Mouse (Mus musculus) midbrain, embryonic 10.5 days (tissue): ENCODE measurements around the gene Hacd4. TPM values are rescaled to one million over a fixed set of nuclear protein-coding genes. Genes with fewer than 3 reads are reported as not detected.

ENCODE experiments used
- DNase-seq: peaks from one replicate; pipeline ENCODE4 v3.0.0-alpha.2; 2017; ENCODE audit warnings: low spot score
- H3K27ac ChIP-seq: fragments of 300-500 bp; sonication (generic); replicated peaks from 2 replicates; pipeline ENCODE4 v1.5.1; 2016; ENCODE audit warnings: mild to moderate bottlenecking
- H3K27me3 ChIP-seq: fragments of 300-500 bp; sonication (generic); 2 replicates; pipeline ENCODE4 v1.6.1; 2016; ENCODE audit warnings: low read depth, mild to moderate bottlenecking; ENCODE audit not compliant: poor library complexity, severe bottlenecking
- H3K36me3 ChIP-seq: fragments of 300-500 bp; sonication (generic); 2 replicates; pipeline ENCODE4 v1.6.1; 2016; ENCODE audit warnings: mild to moderate bottlenecking, moderate library complexity
- H3K4me1 ChIP-seq: fragments of 300-500 bp; sonication (generic); 2 replicates; pipeline ENCODE4 v1.6.1; 2016
- H3K4me3 ChIP-seq: fragments of 300-500 bp; sonication (generic); 2 replicates; pipeline ENCODE4 v1.5.1; 2016; ENCODE audit warnings: mild to moderate bottlenecking, moderate library complexity
- H3K9me3 ChIP-seq: fragments of 300-500 bp; sonication (generic); replicated peaks from 2 replicates; pipeline ENCODE4 v1.6.1; 2016; ENCODE audit warnings: mild to moderate bottlenecking
- WGBS: fragments of 180-500 bp; shearing (Covaris S2); methylation state at CpG from one replicate; pipeline ENCODE4 v1.1.7; 2016; 5-methylcytosine and 5-hydroxymethylcytosine counted together
- polyA plus RNA-seq: library from polyadenylated mRNA; unstranded; fragments of >200 nt; fragmentation: Nextera tagmentation; extraction: Ambion mirVana; gene quantifications from 2 replicates; pipeline ENCODE4 v1.2.1, GENCODE M21; 2016

The Hacd4 gene
- polyA plus RNA-seq, 1 experiment from 2014 or later = 3.7 TPM

DNA sequence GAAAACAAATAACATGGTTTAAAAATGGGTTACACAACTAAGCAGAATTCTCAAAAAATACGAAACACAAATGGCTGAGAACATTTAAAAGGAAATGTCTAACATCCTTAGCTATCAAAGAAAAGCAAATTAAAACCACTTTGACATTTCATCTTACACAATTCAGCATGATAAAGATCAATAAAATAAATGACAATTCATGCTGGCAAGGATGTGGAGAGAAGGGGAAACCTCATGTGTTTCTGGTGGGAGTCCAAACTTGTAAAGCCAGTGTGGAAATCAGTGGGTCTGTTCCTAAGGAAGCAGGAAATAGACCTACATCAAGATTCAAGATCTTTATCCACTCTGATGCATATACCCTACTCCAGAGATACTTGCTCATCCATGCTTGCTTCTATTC lies 19.4 kb upstream of the Hacd4 start:
- WGBS = 89% methylated on average over 1 of the region's 1 CpGs
- Histone ChIP-seq H3K4me1 (no peaks in the 10 kb centered on the region), H3K4me3 (no peak overlapping the region), H3K27ac (no peak overlapping the region), H3K36me3 (no peaks in the 10 kb centered on the region), H3K9me3 (no peaks in the 10 kb centered on the region), H3K27me3 (no peaks in the 10 kb centered on the region)
- no peak for DNase-seq

DNA sequence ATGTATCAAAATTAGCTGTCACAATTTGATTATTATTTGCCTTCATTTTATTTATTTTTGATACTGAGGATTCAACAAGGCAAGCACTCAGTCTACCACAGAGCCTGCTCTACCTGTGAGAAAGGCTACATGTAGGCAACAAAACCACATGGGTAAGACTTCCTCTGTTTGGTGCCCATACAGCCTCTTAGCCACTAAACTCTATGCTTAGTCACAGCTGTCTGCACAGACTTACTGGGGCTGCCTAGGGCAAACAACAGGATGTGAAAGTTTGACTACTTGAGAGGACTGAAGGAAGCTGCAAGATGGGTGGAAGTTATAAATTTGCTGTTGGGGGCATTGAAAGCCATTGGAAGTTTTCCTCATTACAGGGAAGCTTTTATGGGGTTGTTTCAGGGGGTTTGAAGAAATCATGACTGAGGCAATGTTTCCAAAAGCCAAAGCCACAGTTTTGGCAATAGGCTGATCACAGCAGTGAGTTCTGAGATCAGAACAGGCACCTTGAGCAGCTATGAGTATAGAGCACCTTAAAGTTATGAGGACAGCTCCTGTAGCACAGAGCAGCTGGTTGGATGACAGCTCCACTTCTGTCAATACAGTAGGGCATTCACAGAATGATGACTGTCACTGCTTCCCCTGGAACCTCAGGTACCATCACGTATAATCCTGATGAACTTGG lies 11.5 kb upstream of the Hacd4 start:
- WGBS = 94% methylated on average over 1 of the region's 1 CpGs
- H3K27ac ChIP-seq = no peak overlapping the region
- no peaks in the 10 kb centered on the region for H3K36me3 ChIP-seq
- no peak overlapping the region for H3K4me3 ChIP-seq
- no peak for DNase-seq
- no peaks in the 10 kb centered on the region for H3K27me3 ChIP-seq
- no peaks in the 10 kb centered on the region for H3K4me1 ChIP-seq
- no peaks in the 10 kb centered on the region for H3K9me3 ChIP-seq

DNA sequence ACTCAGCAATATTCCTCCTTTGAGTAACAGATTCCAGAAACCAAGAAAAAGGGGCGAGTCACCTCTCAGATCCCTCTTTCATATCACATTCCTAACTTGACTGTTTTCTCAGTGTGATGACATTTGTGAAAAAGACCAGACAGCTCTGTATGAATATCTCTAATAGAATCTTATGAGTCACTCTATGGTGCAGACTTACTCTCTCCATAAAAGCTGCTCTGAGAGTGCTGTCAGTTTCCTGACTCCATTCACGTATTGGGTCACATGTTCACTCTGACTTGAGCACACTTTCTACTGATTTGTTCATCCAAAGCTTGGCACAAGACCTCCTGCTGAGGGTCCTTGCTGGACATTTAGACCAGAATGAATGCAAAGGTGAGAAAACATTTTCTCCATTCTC lies 10.2 kb upstream of the Hacd4 start:
- Histone ChIP-seq H3K36me3 (no peaks in the 10 kb centered on the region), H3K27me3 (no peaks in the 10 kb centered on the region), H3K9me3 (no peaks in the 10 kb centered on the region), H3K4me1 (no peaks in the 10 kb centered on the region), H3K27ac (no peak overlapping the region), H3K4me3 (no peak overlapping the region)
- DNase-seq = no peak
- WGBS = 82% methylated on average over 2 of the region's 2 CpGs

DNA sequence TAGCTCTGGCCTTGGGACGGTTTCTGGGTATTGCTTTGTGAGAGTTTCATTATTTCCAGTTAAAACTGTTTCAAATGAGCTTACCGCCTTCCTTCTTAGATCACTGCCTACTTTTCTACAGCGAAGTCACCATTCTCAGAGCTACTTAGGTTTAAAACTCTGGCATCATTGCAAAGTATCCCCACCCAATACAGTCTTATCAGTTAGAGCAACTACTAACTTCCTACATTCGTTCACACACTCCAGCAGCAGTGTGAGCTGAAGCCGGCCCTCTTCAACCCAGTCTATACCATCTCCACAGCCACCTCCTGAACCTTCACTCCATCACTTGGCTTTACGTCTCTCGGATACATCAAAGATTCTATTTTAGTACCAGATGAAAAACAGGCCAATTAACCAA lies 2.1 kb upstream of the Hacd4 start:
- Histone ChIP-seq H3K36me3 (no peaks in the 10 kb centered on the region), H3K27ac (no peak overlapping the region), H3K4me3 (no peak overlapping the region), H3K9me3 (no peaks in the 10 kb centered on the region), H3K27me3 (peaks cover 6% of the 10 kb centered on the region; the same call in 1 of the 2 replicates), H3K4me1 (peaks cover 22% of the 10 kb centered on the region)
- 93% methylated on average over 7 of the region's 7 CpGs for WGBS
- DNase-seq = no peak

DNA sequence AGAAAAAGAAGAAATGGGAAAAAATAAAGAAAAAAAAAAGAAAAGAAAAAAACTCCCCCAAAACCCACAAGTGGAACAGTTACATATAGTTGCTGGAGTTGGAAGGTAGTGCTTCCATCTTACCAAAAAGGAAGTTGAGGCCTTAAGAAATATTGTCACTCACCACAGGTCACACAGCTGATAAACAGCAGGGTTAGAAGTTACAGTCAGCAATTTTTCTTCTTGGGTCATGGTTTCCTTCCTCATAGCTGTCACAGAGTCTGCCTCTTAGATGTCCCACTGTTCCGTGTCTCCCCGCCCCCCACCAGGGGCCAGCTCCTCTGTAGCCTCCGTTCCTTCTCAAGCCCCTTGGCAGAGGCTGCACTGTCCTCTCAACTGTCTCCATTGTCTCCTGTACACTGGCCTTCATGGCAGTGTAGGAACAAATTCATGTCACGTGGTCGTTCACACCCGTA lies 968 bp upstream of the Hacd4 start:
- H3K4me3 ChIP-seq = no peak overlapping the region
- no peaks in the 10 kb centered on the region for H3K9me3 ChIP-seq
- no peak overlapping the region for H3K27ac ChIP-seq
- WGBS = 80% methylated on average over 6 of the region's 6 CpGs
- no peak for DNase-seq
- H3K27me3 ChIP-seq = peaks cover 6% of the 10 kb centered on the region; the same call in 1 of the 2 replicates
- no peaks in the 10 kb centered on the region for H3K36me3 ChIP-seq
- peaks cover 22% of the 10 kb centered on the region for H3K4me1 ChIP-seq

DNA sequence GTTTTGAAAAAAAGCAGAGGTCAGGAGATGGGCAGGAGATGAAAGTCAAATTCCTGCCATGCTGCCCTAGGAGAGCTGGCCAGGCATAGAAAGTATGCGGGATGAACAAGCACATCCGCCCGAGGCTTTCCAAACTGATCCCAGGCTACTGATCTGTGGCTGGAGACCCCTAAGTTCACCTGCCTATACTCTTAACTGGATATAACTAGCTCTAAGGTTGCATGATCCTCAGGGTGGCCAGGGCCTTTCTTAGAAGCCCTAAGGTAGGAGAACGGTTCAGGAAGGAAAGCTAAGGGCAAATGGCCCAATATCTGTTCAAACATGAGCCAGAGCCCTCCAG lies 232 bp upstream of the Hacd4 start:
- H3K27me3 ChIP-seq = peaks cover 6% of the 10 kb centered on the region; the same call in 1 of the 2 replicates
- no peak for DNase-seq
- peak overlapping the region; percentile 84 for H3K27ac ChIP-seq
- WGBS = 19% methylated on average over 4 of the region's 4 CpGs
- no peaks in the 10 kb centered on the region for H3K9me3 ChIP-seq
- H3K36me3 ChIP-seq = no peaks in the 10 kb centered on the region
- peaks cover 22% of the 10 kb centered on the region for H3K4me1 ChIP-seq
- H3K4me3 ChIP-seq = peak overlapping the region; percentile 57

DNA sequence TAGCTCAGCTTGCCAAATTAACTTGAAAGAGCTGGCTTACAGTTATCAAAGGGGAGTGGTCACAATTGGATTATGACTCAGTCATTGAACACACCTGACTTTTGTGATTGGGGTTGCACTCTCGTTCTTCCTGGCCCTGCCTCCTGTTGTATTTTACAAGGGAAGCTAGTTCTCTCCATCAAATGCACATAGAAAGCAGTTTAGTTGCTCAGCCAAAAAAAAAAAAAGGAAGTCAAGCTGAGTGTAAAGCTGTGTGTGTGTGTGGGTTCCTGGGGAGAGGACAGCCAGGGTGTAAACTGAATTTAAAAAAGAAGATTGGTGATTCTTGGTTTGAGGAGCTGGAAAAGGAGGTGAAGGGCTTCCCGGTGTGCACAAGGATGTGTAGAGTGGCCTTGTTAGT lies 811 bp downstream of the Hacd4 start:
- Histone ChIP-seq H3K27me3 (peaks cover 6% of the 10 kb centered on the region; the same call in 1 of the 2 replicates), H3K4me3 (peak overlapping the region; percentile 57; the same call in 1 of the 2 replicates), H3K9me3 (no peaks in the 10 kb centered on the region), H3K4me1 (peaks cover 22% of the 10 kb centered on the region), H3K27ac (no peak overlapping the region), H3K36me3 (no peaks in the 10 kb centered on the region)
- no peak for DNase-seq
- WGBS = 56% methylated on average over 2 of the region's 2 CpGs

DNA sequence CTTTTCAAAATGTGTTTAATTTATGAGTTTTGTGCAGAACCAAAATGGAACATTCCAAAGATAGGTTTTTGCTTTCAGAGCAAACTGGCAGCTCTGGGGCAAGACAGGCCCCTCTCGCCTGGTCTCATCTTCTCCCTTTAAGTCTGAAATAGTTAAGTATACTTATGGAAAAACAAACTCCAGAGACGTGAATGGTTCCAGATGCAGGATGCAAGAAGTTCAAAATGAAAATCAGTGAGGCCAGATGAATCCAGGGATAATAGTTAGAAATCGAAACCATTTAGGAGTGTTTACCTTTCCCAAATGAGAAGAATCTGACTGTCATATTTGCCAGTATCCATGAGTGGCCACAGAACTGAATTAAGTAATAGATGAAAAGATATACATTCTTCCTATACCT lies 1.6 kb downstream of the Hacd4 start:
- DNase-seq = no peak

DNA sequence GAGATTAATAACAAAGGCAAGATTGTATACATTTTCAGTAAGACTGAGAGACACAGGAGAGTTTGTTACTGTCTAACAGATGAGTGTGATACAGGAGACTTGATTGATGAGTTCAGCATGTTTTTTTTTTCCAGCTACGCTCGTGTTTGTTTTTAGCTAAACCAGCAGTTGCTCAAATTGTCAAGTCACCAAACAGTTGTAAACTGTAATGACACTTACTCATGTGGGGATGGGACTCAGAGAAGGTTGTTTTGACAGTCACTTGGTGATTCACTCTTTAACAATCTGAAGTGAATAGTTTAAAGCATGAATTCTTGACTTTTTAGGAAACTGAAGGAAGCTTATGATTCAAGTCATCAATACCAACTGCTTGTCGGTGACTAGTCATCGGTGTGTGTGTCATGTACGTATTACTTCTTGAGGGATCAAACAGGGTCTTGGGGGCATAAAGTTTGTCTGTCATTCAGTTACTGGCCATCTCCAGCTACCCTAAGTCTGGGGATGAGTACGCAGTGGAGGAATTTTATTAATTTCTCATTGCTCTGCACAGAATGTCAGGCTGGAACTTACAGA lies 2.0 kb downstream of the Hacd4 start:
- H3K27ac ChIP-seq = no peak overlapping the region
- peaks cover 6% of the 10 kb centered on the region; the same call in 1 of the 2 replicates for H3K27me3 ChIP-seq
- WGBS = 95% methylated on average over 6 of the region's 6 CpGs
- H3K4me3 ChIP-seq = no peak overlapping the region
- no peak for DNase-seq
- H3K36me3 ChIP-seq = no peaks in the 10 kb centered on the region
- H3K9me3 ChIP-seq = no peaks in the 10 kb centered on the region
- H3K4me1 ChIP-seq = peaks cover 13% of the 10 kb centered on the region

More for the DNA sequence above, 1.6 kb downstream of the Hacd4 start:
- Histone ChIP-seq H3K36me3 (no peaks in the 10 kb centered on the region), H3K27ac (no peak overlapping the region), H3K27me3 (peaks cover 6% of the 10 kb centered on the region; the same call in 1 of the 2 replicates), H3K9me3 (no peaks in the 10 kb centered on the region), H3K4me1 (peaks cover 18% of the 10 kb centered on the region), H3K4me3 (no peak overlapping the region)
- 86% methylated on average over 3 of the region's 3 CpGs for WGBS

DNA sequence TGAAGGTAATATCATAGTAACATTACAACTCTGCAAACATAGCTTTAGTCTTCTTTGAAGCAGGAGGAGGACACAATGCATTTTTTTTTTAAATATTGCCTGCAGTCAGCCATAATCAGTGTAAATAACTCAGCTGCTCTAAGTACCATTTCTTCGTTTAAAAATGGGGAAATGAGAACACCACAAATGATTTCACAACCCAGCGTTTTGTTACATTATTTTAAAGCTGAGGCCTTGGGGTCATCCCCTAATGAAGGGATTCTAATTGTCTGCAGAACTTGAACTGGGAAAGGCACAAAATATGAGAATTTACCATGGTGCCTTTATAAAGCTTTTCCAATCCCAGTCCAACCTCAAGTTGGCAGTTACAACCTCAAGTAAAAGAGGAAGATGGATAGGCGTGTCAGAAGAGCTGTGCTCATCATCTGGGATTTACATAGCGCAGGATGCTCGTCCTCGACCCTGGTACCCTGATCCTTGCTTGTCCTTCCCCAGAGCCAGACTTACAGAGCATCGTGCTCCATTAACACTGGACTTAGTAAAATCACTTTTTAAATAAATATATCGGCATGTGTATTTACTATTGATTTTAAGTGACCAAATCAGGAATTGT lies 6.2 kb downstream of the Hacd4 start:
- Histone ChIP-seq H3K36me3 (no peaks in the 10 kb centered on the region), H3K4me3 (no peak overlapping the region), H3K9me3 (no peaks in the 10 kb centered on the region), H3K4me1 (no peaks in the 10 kb centered on the region), H3K27me3 (no peaks in the 10 kb centered on the region), H3K27ac (no peak overlapping the region)
- 88% methylated on average over 8 of the region's 8 CpGs for WGBS
- no peak for DNase-seq

DNA sequence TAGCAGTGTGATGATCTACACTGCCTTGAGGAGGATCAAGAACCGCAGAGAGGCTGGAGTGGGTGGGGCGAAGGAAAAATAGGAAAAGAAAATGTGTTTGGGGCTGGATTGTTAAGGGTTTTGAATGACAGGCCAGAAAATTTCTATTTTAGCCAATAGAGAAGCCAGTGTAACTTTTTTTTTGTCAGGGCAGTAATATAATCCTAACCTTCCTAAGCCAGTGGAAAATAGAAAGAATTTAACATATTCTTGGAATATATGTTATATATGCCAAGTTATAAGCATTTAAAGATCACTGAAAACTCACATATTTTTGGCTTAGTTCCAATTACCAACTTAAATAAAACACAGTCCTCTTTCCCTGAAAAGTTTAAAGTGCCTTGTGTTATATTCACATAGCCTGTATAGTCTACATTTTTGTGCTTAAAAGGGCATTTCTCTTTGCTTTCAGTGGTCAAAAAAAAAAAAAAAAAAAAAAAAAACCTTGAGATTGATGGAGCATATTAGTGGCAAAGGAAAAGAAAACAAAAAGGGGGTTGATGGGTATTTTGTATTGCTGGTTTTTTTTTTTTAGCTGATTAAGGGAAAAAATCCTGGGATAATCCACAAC lies 11.0 kb downstream of the Hacd4 start:
- H3K27me3 ChIP-seq = no peaks in the 10 kb centered on the region
- no peak for DNase-seq
- no peak overlapping the region for H3K27ac ChIP-seq
- 91% methylated on average over 2 of the region's 2 CpGs for WGBS
- H3K4me3 ChIP-seq = no peak overlapping the region
- no peaks in the 10 kb centered on the region for H3K36me3 ChIP-seq
- H3K4me1 ChIP-seq = no peaks in the 10 kb centered on the region
- no peaks in the 10 kb centered on the region for H3K9me3 ChIP-seq

DNA sequence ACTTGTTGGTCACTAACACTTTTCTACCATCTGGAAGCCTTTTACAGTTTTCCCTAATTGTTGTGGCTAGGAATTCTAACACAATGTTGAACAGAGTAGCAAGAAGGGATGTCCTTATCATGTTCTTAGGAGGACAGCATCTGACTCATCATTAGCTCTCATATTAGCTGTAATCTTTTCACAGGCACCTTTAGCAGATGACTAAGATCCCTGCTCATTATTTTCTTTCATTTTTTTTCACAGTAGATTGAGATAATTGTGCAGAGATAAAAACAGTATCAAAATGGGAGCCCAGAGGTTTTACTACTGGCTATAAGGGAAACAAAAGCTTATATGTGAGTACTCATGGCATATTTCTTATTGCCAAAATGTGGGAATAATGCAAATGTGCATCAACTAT lies 14.2 kb downstream of the Hacd4 start:
- H3K36me3 ChIP-seq = no peaks in the 10 kb centered on the region

DNA sequence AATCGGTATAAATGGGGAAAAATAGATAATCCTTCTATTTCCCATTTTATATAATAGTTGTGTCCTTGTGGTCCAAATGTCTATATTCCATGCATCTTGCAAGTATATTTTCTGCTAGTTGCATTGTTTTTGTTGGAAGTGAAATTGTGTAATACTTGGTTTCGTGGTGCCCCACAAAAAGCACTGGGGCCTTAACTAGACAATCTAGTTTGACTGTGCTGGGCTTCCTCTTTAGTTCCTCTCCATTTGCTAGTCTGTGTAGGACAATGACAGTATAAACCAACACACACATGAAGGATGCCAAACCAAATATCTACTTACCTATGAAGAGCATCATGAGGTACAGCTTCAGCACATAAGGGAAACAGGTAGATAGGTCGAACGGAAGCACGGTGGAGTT lies 19.4 kb downstream of the Hacd4 start:
- no peak overlapping the region for H3K27ac ChIP-seq
- no peaks in the 10 kb centered on the region for H3K4me1 ChIP-seq
- no peak overlapping the region for H3K4me3 ChIP-seq
- no peaks in the 10 kb centered on the region for H3K36me3 ChIP-seq
- H3K27me3 ChIP-seq = no peaks in the 10 kb centered on the region
- no peaks in the 10 kb centered on the region for H3K9me3 ChIP-seq
- WGBS = 93% methylated on average over 5 of the region's 5 CpGs
- no peak for DNase-seq

More for the DNA sequence above, 14.2 kb downstream of the Hacd4 start:
- DNase-seq = no peak
- Histone ChIP-seq H3K27me3 (no peaks in the 10 kb centered on the region), H3K4me3 (no peak overlapping the region), H3K27ac (no peak overlapping the region), H3K4me1 (no peaks in the 10 kb centered on the region), H3K9me3 (no peaks in the 10 kb centered on the region)
